Mouse (Mus musculus): ENCODE results near the gene Aldh16a1. TPM values are rescaled to one million over a fixed set of nuclear protein-coding genes. Genes with fewer than 3 reads are reported as not detected.

Gene Aldh16a1
- total and polyA plus RNA-seq, 3 experiments, result 26.3 to 110 (median 33.8) TPM

- DNase-seq (ENCODE audit: low spot score) (no peak), ATAC-seq (ENCODE audit: extremely low read depth, insufficient number of reproducible peaks, low FRiP score, poor library complexity, severe bottlenecking) (no peak)
- H3K9me3 ChIP-seq (replicated peaks), result no peaks in the 10 kb centered on the region
- H3K27me3 ChIP-seq (ENCODE audit: insufficient read depth, low read length), result peaks cover 85% of the 10 kb centered on the region
- H3K4me3 ChIP-seq (ENCODE audit: low read depth, low read length), result no peak overlapping the region
- H3K36me3 ChIP-seq (replicated peaks), result no peaks in the 10 kb centered on the region
- TF ChIP-seq TAL1 (conservative IDR thresholded peaks at IDR 0.05; ENCODE audit: low read depth, low read length) (no peak), POLR2AphosphoS5 (IDR thresholded peaks at IDR 0.05; ENCODE audit: insufficient replicate concordance, low read depth, low read length) (no peak), GATA2 (IDR thresholded peaks at IDR 0.05; ENCODE audit: borderline replicate concordance, low read depth, low read length) (no peak), CTCF (IDR thresholded peaks at IDR 0.05; ENCODE audit: low read depth, low read length) (no peak), GATA1 (IDR thresholded peaks at IDR 0.05; ENCODE audit: borderline replicate concordance, low read length) (no peak)
- H3K4me1 ChIP-seq (ENCODE audit: insufficient read depth, low read depth, low read length), result no peaks in the 10 kb centered on the region
Observed at GRCm38 (mm10) chr7:45191161-45191560, 36.8 kb upstream of the Aldh16a1 start.

DNA sequence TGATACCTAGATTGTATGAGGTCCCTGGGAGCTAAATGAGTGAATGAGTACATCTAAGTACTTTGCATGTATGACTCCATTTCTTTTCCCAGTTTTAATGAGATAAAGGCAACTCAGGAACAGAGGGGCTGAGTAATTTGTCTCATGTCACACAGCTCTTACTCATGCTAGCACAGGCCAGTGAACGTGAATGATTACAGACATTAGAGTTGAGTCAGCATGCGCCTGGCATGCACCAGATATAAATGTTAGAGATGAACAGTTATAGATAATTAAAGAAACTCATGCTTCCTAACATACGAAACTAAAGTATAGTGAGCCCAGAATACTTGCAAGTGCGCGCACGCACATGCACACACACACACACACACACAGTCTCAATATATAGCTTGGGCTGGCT, 35.8 kb upstream of the Aldh16a1 start:
- DNase-seq (ENCODE audit: low spot score), result no peak
- TF ChIP-seq GATA1 (IDR thresholded peaks at IDR 0.05; ENCODE audit: borderline replicate concordance, low read length), result no peak
- TF ChIP-seq TAL1 (conservative IDR thresholded peaks at IDR 0.05; ENCODE audit: low read depth, low read length), result no peak
- TF ChIP-seq POLR2AphosphoS5 (IDR thresholded peaks at IDR 0.05; ENCODE audit: insufficient replicate concordance, low read depth, low read length), result no peak
- TF ChIP-seq GATA2 (IDR thresholded peaks at IDR 0.05; ENCODE audit: borderline replicate concordance, low read depth, low read length), result no peak
- no peak for TF ChIP-seq CTCF (IDR thresholded peaks at IDR 0.05; ENCODE audit: low read depth, low read length)
- H3K36me3 ChIP-seq (replicated peaks), result no peaks in the 10 kb centered on the region
- H3K27me3 ChIP-seq (ENCODE audit: insufficient read depth, low read length), result peaks cover 85% of the 10 kb centered on the region
- H3K4me1 ChIP-seq (ENCODE audit: insufficient read depth, low read depth, low read length), result no peaks in the 10 kb centered on the region; the same call in 1 of the 2 replicates
- no peak for ATAC-seq (ENCODE audit: extremely low read depth, insufficient number of reproducible peaks, low FRiP score, poor library complexity, severe bottlenecking)
- no peaks in the 10 kb centered on the region for H3K9me3 ChIP-seq (replicated peaks)
- no peak overlapping the region for H3K4me3 ChIP-seq (ENCODE audit: low read depth, low read length)

DNA sequence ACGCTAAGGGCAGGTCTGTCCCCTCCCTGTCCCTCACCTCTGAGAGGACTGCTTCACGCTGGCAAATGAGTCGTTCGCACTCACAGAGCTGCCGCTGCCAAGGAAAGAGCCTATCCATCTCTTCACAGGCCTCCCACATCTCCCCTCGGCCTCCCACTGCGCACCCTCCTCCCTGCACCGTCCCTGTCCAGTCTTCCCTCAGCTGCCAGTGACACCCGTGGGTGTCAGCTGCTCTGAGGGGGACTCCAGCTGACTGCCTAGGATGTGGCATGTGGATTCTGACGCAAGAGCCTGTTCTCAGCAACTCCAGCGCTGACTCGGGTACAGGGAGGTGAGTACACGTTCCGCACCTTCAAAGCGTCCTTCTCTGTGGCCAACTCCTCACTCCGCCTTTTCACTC, 35.2 kb upstream of the Aldh16a1 start:
- no peaks in the 10 kb centered on the region; the same call in 1 of the 2 replicates for H3K4me1 ChIP-seq (ENCODE audit: insufficient read depth, low read depth, low read length)
- no peak for TF ChIP-seq GATA2 (IDR thresholded peaks at IDR 0.05; ENCODE audit: borderline replicate concordance, low read depth, low read length)
- TF ChIP-seq CTCF (IDR thresholded peaks at IDR 0.05; ENCODE audit: low read depth, low read length), result no peak
- TF ChIP-seq GATA1 (IDR thresholded peaks at IDR 0.05; ENCODE audit: borderline replicate concordance, low read length), result no peak
- no peak for TF ChIP-seq POLR2AphosphoS5 (IDR thresholded peaks at IDR 0.05; ENCODE audit: insufficient replicate concordance, low read depth, low read length)
- TF ChIP-seq TAL1 (conservative IDR thresholded peaks at IDR 0.05; ENCODE audit: low read depth, low read length), result no peak
- ATAC-seq (ENCODE audit: extremely low read depth, insufficient number of reproducible peaks, low FRiP score, poor library complexity, severe bottlenecking) (no peak), DNase-seq (ENCODE audit: low spot score) (no peak)
- no peaks in the 10 kb centered on the region for H3K36me3 ChIP-seq (replicated peaks)
- H3K9me3 ChIP-seq (replicated peaks), result no peaks in the 10 kb centered on the region
- no peak overlapping the region for H3K4me3 ChIP-seq (ENCODE audit: low read depth, low read length)
- peaks cover 88% of the 10 kb centered on the region for H3K27me3 ChIP-seq (ENCODE audit: insufficient read depth, low read length)

- H3K4me3 ChIP-seq (ENCODE audit: low read depth, low read length), result no peak overlapping the region
- peaks cover 88% of the 10 kb centered on the region for H3K27me3 ChIP-seq (ENCODE audit: insufficient read depth, low read length)
- no peak for TF ChIP-seq GATA2 (IDR thresholded peaks at IDR 0.05; ENCODE audit: borderline replicate concordance, low read depth, low read length)
- no peak for TF ChIP-seq POLR2AphosphoS5 (IDR thresholded peaks at IDR 0.05; ENCODE audit: insufficient replicate concordance, low read depth, low read length)
- TF ChIP-seq GATA1 (IDR thresholded peaks at IDR 0.05; ENCODE audit: borderline replicate concordance, low read length), result no peak
- TF ChIP-seq TAL1 (conservative IDR thresholded peaks at IDR 0.05; ENCODE audit: low read depth, low read length), result no peak
- no peak for TF ChIP-seq CTCF (IDR thresholded peaks at IDR 0.05; ENCODE audit: low read depth, low read length)
- peaks cover 20% of the 10 kb centered on the region for H3K4me1 ChIP-seq (ENCODE audit: insufficient read depth, low read depth, low read length)
- DNase-seq (ENCODE audit: low spot score) (no peak), ATAC-seq (ENCODE audit: extremely low read depth, insufficient number of reproducible peaks, low FRiP score, poor library complexity, severe bottlenecking) (no peak)
- no peaks in the 10 kb centered on the region for H3K9me3 ChIP-seq (replicated peaks)
- no peaks in the 10 kb centered on the region for H3K36me3 ChIP-seq (replicated peaks)
Observed at GRCm38 (mm10) chr7:45185921-45186320, 31.5 kb upstream of the Aldh16a1 start.

DNA sequence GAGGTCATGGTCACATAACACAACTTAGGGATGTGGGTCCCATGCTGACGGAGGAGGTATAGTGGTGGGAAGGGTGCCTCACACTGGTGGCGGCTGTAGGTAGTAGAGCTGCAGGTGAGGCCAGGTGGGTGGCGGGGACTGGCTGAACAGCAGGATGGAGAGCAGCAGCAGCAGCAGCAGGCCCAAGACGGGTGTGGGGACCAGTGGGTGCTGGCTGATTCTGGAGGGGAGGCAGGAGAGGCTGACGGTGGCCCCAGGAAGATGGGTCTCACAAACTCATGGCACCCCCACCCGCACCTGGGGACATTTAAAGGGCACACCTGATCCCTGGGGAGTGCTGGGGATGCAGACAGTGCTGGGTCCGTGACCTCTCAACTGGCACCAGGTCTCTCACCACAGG, 29.3 kb upstream of the Aldh16a1 start:
- peaks cover 89% of the 10 kb centered on the region for H3K27me3 ChIP-seq (ENCODE audit: insufficient read depth, low read length)
- DNase-seq (ENCODE audit: low spot score) (no peak), ATAC-seq (ENCODE audit: extremely low read depth, insufficient number of reproducible peaks, low FRiP score, poor library complexity, severe bottlenecking) (no peak)
- H3K36me3 ChIP-seq (replicated peaks), result no peaks in the 10 kb centered on the region
- no peaks in the 10 kb centered on the region for H3K9me3 ChIP-seq (replicated peaks)
- no peak for TF ChIP-seq GATA1 (IDR thresholded peaks at IDR 0.05; ENCODE audit: borderline replicate concordance, low read length)
- no peak for TF ChIP-seq POLR2AphosphoS5 (IDR thresholded peaks at IDR 0.05; ENCODE audit: insufficient replicate concordance, low read depth, low read length)
- no peak for TF ChIP-seq GATA2 (IDR thresholded peaks at IDR 0.05; ENCODE audit: borderline replicate concordance, low read depth, low read length)
- no peak for TF ChIP-seq TAL1 (conservative IDR thresholded peaks at IDR 0.05; ENCODE audit: low read depth, low read length)
- no peak for TF ChIP-seq CTCF (IDR thresholded peaks at IDR 0.05; ENCODE audit: low read depth, low read length)
- H3K4me3 ChIP-seq (ENCODE audit: low read depth, low read length), result no peak overlapping the region
- H3K4me1 ChIP-seq (ENCODE audit: insufficient read depth, low read depth, low read length), result peaks cover 21% of the 10 kb centered on the region

DNA sequence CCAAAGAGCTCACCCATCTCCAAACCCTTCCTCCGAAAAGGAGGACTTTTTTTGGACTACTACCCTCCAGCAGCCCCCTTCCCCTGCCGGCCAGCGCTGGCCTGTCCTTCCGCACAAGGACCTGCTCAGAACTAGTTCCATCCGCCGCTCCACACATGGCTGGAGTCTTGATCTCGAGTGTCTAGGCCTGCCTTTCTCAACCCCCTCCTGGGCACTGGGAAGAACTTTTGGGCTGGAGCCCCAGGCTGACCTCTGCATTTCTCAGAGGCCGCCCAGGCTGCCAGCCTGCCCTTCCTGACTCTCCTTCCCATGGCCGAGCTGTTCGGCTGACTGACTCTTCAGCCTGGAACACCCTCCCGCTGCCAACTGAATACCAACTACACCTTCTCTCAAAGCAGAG, 28.2 kb upstream of the Aldh16a1 start:
- no peaks in the 10 kb centered on the region for H3K36me3 ChIP-seq (replicated peaks)
- H3K9me3 ChIP-seq (replicated peaks), result no peaks in the 10 kb centered on the region
- H3K4me3 ChIP-seq (ENCODE audit: low read depth, low read length), result peak overlapping the region; percentile 69; the same call in 1 of the 2 replicates
- DNase-seq (ENCODE audit: low spot score) (no peak), ATAC-seq (ENCODE audit: extremely low read depth, insufficient number of reproducible peaks, low FRiP score, poor library complexity, severe bottlenecking) (no peak)
- peaks cover 24% of the 10 kb centered on the region for H3K4me1 ChIP-seq (ENCODE audit: insufficient read depth, low read depth, low read length)
- H3K27me3 ChIP-seq (ENCODE audit: insufficient read depth, low read length), result peaks cover 90% of the 10 kb centered on the region
- no peak for TF ChIP-seq GATA1 (IDR thresholded peaks at IDR 0.05; ENCODE audit: borderline replicate concordance, low read length)
- TF ChIP-seq POLR2AphosphoS5 (IDR thresholded peaks at IDR 0.05; ENCODE audit: insufficient replicate concordance, low read depth, low read length), result no peak
- no peak for TF ChIP-seq CTCF (IDR thresholded peaks at IDR 0.05; ENCODE audit: low read depth, low read length)
- no peak for TF ChIP-seq GATA2 (IDR thresholded peaks at IDR 0.05; ENCODE audit: borderline replicate concordance, low read depth, low read length)
- no peak for TF ChIP-seq TAL1 (conservative IDR thresholded peaks at IDR 0.05; ENCODE audit: low read depth, low read length)
